Mouse (Mus musculus): Measurements from ENCODE around the gene Vwa2.

- TF ChIP-seq POLR2A (IDR thresholded peaks at IDR 0.05; ENCODE audit: low read depth, low read length) (no peak), CTCF (IDR thresholded peaks at IDR 0.05; ENCODE audit: extremely low read depth, insufficient read depth, insufficient read length, insufficient replicate concordance) (no peak)
Observed at GRCm38 (mm10) chr19:56949868-56950267, 75.8 kb downstream of the Vwa2 start.
